Mouse (Mus musculus): Measurements from ENCODE around the gene Slc5a2.

DNA sequence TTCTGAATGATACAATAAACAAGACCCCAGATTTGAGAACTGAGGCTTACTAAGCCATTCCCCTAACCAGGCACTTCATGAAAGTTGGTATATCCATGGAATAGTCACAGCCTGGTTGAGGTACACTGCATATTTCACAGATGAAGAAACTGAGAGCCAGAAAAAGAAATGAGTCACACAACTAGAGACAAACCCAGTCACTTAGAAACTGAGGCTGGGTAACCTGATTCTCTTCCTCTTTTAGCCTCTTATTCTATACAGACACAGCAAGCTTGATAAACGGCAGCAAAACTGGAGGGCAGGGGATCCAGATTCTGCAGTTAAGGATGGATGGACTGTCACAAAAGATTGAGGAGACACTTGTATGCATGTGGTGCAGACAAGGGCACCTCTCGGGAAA is 30.7 kb upstream of the Slc5a2 start:
- TF ChIP-seq CTCF (IDR thresholded peaks at IDR 0.05; ENCODE audit: borderline replicate concordance, insufficient read depth, low read depth, low read length): no peak
- no peak for TF ChIP-seq POLR2A (IDR thresholded peaks at IDR 0.05; ENCODE audit: borderline replicate concordance, insufficient read depth, low read length)

Measured in cerebellum, adult 2 months (tissue).